Mouse (Mus musculus): ENCODE results near the gene Tpcn2. TPM values are rescaled to one million over a fixed set of nuclear protein-coding genes. Genes with fewer than 3 reads are reported as not detected.

Tpcn2 gene
- polyA plus RNA-seq, 1 experiment from 2014 or later = 1.6 TPM

GRCm38 (mm10) chr7:145197711-145198110, 86.1 kb downstream of the Tpcn2 start:
- no peak overlapping the region for H3K9ac ChIP-seq
- H3K4me1 ChIP-seq (replicated peaks) = no peaks in the 10 kb centered on the region
- ATAC-seq (ENCODE audit: insufficient read depth) = no peak
- H3K9me3 ChIP-seq (replicated peaks) = no peaks in the 10 kb centered on the region
- H3K4me2 ChIP-seq = no peak overlapping the region
- H3K27me3 ChIP-seq = no peaks in the 10 kb centered on the region; the same call in 1 of the 2 replicates
- H3K27ac ChIP-seq (replicated peaks) = no peak overlapping the region
- H3K36me3 ChIP-seq (replicated peaks) = no peaks in the 10 kb centered on the region
- H3K4me3 ChIP-seq (replicated peaks) = no peak overlapping the region
- 42% methylated on average over 3 of the region's 3 CpGs for WGBS (ENCODE audit: insufficient replicate concordance)

DNA sequence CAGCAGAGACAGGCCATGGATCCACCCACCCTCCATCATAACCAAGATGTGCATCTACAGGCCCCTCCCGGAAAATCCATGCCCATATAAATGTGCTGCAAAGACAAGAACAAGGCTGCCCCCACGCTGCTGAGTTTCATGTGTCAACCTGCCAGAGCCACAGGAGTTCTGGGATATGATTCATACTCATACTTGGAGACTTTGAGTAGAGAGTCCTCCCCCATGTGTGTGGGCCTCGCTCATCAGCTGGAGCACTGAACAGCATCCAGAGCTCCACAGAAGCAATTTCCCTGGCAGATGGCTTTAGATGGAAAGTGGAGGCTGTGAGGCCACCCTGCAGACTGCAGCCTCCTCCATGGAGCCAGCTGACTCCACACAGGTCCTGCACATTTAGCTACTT, 86.8 kb downstream of the Tpcn2 start:
- H3K27me3 ChIP-seq = no peaks in the 10 kb centered on the region; the same call in 1 of the 2 replicates
- WGBS (ENCODE audit: insufficient replicate concordance) = 51% methylated on average over 3 of the region's 3 CpGs
- no peak overlapping the region for H3K27ac ChIP-seq (replicated peaks)

DNA sequence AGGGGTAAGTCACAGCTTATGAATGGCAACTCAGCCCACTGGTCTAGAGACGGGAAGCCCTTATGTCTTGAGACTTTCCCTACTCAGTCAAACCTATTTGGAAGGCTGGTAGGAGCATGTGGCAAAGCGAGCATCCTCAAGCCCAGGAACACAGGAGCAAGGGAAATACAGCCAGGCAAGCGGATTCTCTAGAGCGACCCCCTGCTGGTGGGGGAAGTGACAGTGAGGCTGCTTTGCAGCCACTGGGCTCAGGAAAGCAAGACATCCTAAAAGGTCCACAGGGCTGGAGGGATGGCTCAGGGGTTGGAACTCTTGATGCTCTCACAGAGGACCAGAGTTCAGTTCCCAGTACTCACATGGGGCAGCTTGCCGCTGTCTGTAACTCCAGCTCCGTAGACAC, 87.5 kb downstream of the Tpcn2 start:
- Histone ChIP-seq H3K27me3 (no peaks in the 10 kb centered on the region; the same call in 1 of the 2 replicates), H3K4me2 (no peak overlapping the region), H3K4me3 (replicated peaks) (no peak overlapping the region), H3K27ac (replicated peaks) (no peak overlapping the region), H3K9me3 (replicated peaks) (no peaks in the 10 kb centered on the region), H3K9ac (no peak overlapping the region), H3K4me1 (replicated peaks) (no peaks in the 10 kb centered on the region), H3K36me3 (replicated peaks) (no peaks in the 10 kb centered on the region)
- no peak for ATAC-seq (ENCODE audit: insufficient read depth)
- WGBS (ENCODE audit: insufficient replicate concordance) = 65% methylated on average over 6 of the region's 6 CpGs

More for the DNA sequence above, 86.8 kb downstream of the Tpcn2 start:
- Histone ChIP-seq H3K9ac (no peak overlapping the region), H3K9me3 (replicated peaks) (no peaks in the 10 kb centered on the region), H3K36me3 (replicated peaks) (no peaks in the 10 kb centered on the region), H3K4me2 (no peak overlapping the region), H3K4me3 (replicated peaks) (no peak overlapping the region), H3K4me1 (replicated peaks) (no peaks in the 10 kb centered on the region)
- no peak for ATAC-seq (ENCODE audit: insufficient read depth)

DNA sequence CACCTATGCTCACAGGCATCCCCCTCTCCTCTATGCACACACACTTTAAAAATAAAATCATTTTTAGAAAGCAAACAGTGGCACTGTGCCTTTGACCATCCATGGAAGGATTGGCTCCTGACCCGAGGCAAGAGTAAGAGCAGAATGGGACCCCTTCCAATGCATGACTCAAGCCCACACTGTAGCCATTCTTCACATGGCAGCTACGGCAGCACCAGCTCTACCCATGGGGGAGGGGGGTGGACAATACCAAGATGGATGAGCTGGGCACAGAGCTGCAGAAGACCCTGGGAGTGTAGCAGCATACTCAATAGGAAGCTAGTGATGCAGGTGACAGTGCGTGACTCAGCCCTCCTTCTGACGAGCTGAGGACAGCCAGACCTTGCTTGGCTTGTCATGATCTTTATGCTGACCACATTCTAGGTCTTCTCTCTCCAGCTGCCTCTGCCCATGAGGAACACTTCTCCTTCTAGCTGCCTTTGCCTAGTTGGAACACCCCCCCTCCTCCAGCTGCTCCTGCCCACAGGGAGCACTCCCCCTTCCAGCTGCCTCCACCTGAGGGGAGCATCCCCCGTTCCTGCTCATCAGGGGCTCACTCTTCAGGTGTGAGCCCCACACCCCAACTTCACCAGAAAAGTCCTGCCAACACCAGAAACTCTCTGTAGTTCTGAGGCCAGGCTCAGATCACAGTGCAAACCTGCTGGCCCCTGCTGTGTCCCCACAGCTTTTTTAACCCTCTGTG, 88.5 kb downstream of the Tpcn2 start:
- no peaks in the 10 kb centered on the region for H3K36me3 ChIP-seq (replicated peaks)
- no peak overlapping the region for H3K4me2 ChIP-seq
- H3K9ac ChIP-seq = no peak overlapping the region
- H3K27me3 ChIP-seq = no peaks in the 10 kb centered on the region; the same call in 1 of the 2 replicates
- ATAC-seq (ENCODE audit: insufficient read depth) = no peak
- no peaks in the 10 kb centered on the region for H3K9me3 ChIP-seq (replicated peaks)
- 32% methylated on average over 5 of the region's 5 CpGs for WGBS (ENCODE audit: insufficient replicate concordance)
- no peaks in the 10 kb centered on the region for H3K4me1 ChIP-seq (replicated peaks)
- H3K27ac ChIP-seq (replicated peaks) = no peak overlapping the region
- H3K4me3 ChIP-seq (replicated peaks) = no peak overlapping the region

- H3K9me3 ChIP-seq (replicated peaks) = no peaks in the 10 kb centered on the region
- H3K4me1 ChIP-seq (replicated peaks) = no peaks in the 10 kb centered on the region
- no peak for ATAC-seq (ENCODE audit: insufficient read depth)
- H3K4me2 ChIP-seq = no peak overlapping the region
- no peak overlapping the region for H3K9ac ChIP-seq
- H3K27ac ChIP-seq (replicated peaks) = no peak overlapping the region
- no peak overlapping the region for H3K4me3 ChIP-seq (replicated peaks)
- no peaks in the 10 kb centered on the region for H3K36me3 ChIP-seq (replicated peaks)
- H3K27me3 ChIP-seq = no peaks in the 10 kb centered on the region; the same call in 1 of the 2 replicates
- WGBS (ENCODE audit: insufficient replicate concordance) = 32% methylated on average over 3 of the region's 3 CpGs
These were observed 89.2 kb downstream of the Tpcn2 start for GRCm38 (mm10) chr7:145194455-145195161.

GRCm38 (mm10) chr7:145192836-145193235, 91.0 kb downstream of the Tpcn2 start:
- Histone ChIP-seq H3K9ac (no peak overlapping the region), H3K4me1 (replicated peaks) (no peaks in the 10 kb centered on the region), H3K27ac (replicated peaks) (no peak overlapping the region), H3K4me3 (replicated peaks) (no peak overlapping the region), H3K9me3 (replicated peaks) (no peaks in the 10 kb centered on the region), H3K36me3 (replicated peaks) (no peaks in the 10 kb centered on the region), H3K27me3 (no peaks in the 10 kb centered on the region; the same call in 1 of the 2 replicates), H3K4me2 (no peak overlapping the region)
- 55% methylated on average over 6 of the region's 6 CpGs for WGBS (ENCODE audit: insufficient replicate concordance)
- no peak for ATAC-seq (ENCODE audit: insufficient read depth)

DNA sequence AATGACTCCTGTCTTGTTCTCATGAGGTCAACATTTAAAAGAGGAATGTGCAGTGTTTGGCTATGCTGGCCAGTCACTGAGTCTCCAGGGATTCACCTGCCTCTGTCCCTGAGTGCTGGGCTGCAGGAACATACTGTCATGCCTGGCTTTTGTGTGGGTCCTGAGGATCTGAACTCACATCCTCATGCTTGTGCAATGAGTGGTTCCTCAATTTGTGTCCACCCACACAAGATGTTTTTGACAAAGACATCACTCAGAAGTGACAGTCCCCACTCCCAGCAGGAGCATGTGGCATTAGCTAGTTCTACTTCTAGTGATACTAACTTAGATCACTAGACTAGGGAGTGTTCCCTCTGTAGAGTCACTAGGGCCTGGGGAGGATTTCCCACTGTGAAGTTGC, 93.3 kb downstream of the Tpcn2 start:
- Histone ChIP-seq H3K27me3 (no peaks in the 10 kb centered on the region; the same call in 1 of the 2 replicates), H3K4me1 (replicated peaks) (no peaks in the 10 kb centered on the region), H3K36me3 (replicated peaks) (no peaks in the 10 kb centered on the region), H3K4me3 (replicated peaks) (no peak overlapping the region), H3K9ac (no peak overlapping the region), H3K9me3 (replicated peaks) (no peaks in the 10 kb centered on the region), H3K4me2 (no peak overlapping the region), H3K27ac (replicated peaks) (no peak overlapping the region)
- ATAC-seq (ENCODE audit: insufficient read depth) = no peak

DNA sequence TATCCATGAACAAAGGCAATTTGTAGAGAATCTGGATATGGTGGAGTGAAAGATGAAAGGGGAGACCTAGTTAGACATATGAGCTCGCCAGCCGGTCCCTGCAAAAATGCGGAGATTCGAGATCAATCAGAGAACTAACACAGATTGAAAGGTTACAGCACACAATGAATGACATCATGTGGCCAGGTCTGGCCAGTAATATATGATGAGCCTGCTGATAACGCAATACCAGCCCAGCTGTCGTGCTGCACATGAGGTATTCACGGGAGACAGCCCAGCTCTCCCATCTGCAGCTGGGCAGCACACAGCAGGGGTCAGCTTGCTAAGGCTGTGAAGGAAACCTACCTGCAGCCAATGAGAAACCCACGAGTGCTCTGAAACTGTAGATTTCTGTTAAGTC, 94.5 kb downstream of the Tpcn2 start:
- Histone ChIP-seq H3K36me3 (replicated peaks) (no peaks in the 10 kb centered on the region), H3K4me1 (replicated peaks) (no peaks in the 10 kb centered on the region), H3K4me3 (replicated peaks) (no peak overlapping the region), H3K4me2 (no peak overlapping the region), H3K27me3 (no peaks in the 10 kb centered on the region; the same call in 1 of the 2 replicates), H3K9ac (no peak overlapping the region), H3K9me3 (replicated peaks) (no peaks in the 10 kb centered on the region), H3K27ac (replicated peaks) (no peak overlapping the region)
- no peak for ATAC-seq (ENCODE audit: insufficient read depth)
- WGBS (ENCODE audit: insufficient replicate concordance) = 47% methylated on average over 8 of the region's 8 CpGs

DNA sequence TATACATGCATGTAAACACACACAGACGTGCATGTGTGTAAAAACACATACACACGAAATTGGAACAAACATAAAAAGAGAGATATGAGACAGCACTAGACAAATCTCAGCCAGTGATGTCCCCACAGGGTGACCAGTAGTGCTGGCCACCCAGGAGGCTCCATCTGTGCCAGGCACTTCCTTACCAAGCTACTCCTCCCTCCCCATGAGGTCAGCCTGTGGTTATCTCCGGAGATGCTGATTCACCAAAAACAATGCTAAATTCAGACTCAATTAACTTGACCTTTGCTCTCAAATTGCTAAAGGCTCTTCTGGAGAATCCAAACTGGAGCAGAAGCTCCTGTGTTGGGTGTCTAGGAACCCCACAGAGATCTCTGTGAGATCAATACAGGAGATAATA, 96.0 kb downstream of the Tpcn2 start:
- no peaks in the 10 kb centered on the region for H3K9me3 ChIP-seq (replicated peaks)
- no peaks in the 10 kb centered on the region for H3K4me1 ChIP-seq (replicated peaks)
- H3K4me2 ChIP-seq = no peak overlapping the region
- no peak overlapping the region for H3K4me3 ChIP-seq (replicated peaks)
- no peaks in the 10 kb centered on the region for H3K27me3 ChIP-seq
- H3K27ac ChIP-seq (replicated peaks) = no peak overlapping the region
- ATAC-seq (ENCODE audit: insufficient read depth) = no peak
- no peaks in the 10 kb centered on the region for H3K36me3 ChIP-seq (replicated peaks)
- no peak overlapping the region for H3K9ac ChIP-seq
- 29% methylated on average over 3 of the region's 3 CpGs for WGBS (ENCODE audit: insufficient replicate concordance)

DNA sequence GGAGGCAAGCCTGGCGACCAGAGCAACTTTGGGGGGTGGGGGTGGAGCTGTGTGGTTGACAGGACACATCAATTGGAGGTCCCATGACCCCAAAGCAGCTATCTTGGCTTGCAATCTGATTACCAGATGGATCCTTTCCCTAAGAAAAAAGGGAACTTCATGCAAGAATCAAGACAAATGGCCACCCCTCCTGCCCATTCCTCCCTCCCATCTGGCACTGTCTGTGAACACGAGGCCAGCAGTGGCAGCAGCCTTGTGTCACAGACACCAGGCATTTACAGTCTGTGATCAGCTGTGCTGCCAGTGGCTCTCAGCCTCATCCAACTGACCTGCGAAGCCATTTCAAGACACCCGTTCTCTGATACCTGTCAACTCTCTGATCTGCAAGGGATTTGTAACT, 101.4 kb downstream of the Tpcn2 start:
- no peaks in the 10 kb centered on the region for H3K9me3 ChIP-seq (replicated peaks)
- 30% methylated on average over 4 of the region's 4 CpGs for WGBS (ENCODE audit: insufficient replicate concordance)
- H3K27me3 ChIP-seq = no peaks in the 10 kb centered on the region
- no peak overlapping the region for H3K4me3 ChIP-seq (replicated peaks)
- no peaks in the 10 kb centered on the region for H3K4me1 ChIP-seq (replicated peaks)
- H3K4me2 ChIP-seq = no peak overlapping the region
- H3K9ac ChIP-seq = no peak overlapping the region
- no peaks in the 10 kb centered on the region for H3K36me3 ChIP-seq (replicated peaks)
- no peak for ATAC-seq (ENCODE audit: insufficient read depth)
- H3K27ac ChIP-seq (replicated peaks) = no peak overlapping the region

DNA sequence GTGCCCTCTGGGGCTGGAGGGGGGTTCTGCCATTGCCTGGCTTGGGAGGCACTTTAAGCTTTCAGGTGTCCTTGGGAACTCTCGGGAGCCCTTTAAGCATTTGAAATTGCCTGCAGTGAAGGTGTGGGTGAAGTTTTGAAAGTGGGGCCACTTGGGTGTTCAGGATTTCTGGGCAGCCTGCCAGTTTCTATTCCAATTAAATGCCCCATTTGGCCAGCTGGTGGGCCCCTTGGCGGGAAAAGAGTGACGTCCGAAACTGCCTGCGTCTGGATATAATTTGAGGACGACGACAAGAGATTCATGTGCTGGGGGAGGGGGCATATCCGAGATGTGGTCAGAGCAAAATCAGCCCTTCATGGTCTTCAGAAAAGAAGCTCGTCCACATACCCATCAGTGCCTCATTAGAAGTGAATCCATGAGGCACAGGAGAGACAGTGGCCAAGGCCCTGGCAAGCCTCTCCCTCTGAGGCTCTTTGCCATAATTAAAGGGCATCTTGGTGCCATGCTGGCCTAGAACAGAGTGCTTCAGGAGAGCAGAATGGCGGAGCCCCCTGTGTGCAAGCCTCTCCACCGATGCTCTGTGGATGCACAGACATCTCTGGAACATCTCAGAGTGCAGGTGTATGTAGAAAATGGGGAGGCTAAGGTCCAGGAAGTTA, 102.3 kb downstream of the Tpcn2 start:
- Histone ChIP-seq H3K9me3 (replicated peaks) (no peaks in the 10 kb centered on the region), H3K4me2 (no peak overlapping the region), H3K36me3 (replicated peaks) (no peaks in the 10 kb centered on the region), H3K27ac (replicated peaks) (no peak overlapping the region), H3K4me3 (replicated peaks) (no peak overlapping the region), H3K9ac (no peak overlapping the region), H3K27me3 (no peaks in the 10 kb centered on the region), H3K4me1 (replicated peaks) (no peaks in the 10 kb centered on the region)
- no peak for ATAC-seq (ENCODE audit: insufficient read depth)
- 65% methylated on average over 11 of the region's 11 CpGs for WGBS (ENCODE audit: insufficient replicate concordance)
